Mouse (Mus musculus): Measurements from ENCODE around the gene Ttc41. TPM values are rescaled to one million over a fixed set of nuclear protein-coding genes. Genes with fewer than 3 reads are reported as not detected.
"Not testable (repeated sequence)": the region's sequence is repeated elsewhere in the genome, so short reads cannot be mapped to it uniquely, and the experiment has no call there.

Ttc41 gene
- 3.5 and 3.7 TPM in 2 replicates for polyA plus RNA-seq (2014; fragmentation: Nextera tagmentation; extraction: Ambion mirVana)

DNA sequence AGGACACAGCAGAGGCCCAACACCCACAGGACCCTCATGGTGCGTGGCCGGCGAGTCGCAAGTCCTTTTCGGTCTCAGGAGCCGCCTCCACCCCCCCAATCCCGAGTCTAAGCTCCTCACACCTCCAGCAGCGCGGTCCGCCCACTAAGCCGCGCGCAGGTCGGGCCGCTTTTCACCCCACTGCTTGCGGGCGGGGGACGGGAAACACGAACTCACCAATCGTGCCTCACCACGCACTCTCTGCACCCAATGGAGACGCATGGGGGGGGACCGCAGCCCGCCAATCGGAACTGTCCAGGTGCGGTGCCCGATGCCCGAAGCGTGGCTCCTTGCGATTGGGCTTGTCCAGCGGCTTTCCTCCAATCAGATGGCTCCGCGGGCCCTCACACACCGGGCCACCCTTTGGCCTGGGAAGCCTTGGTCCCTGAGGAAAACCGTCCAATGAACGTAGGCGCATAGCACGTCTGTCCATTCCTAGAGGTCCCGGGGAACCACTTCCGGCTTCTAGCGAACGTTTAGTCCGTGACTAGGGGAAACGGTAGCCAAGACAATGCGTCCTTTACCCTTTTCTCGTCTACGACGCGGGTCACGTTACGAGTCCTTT lies at the start of gene Ttc41, which contains the start of gene Hsp90b1:
Gene Ttc41, plus strand, starts transcription at position 494 of the 604 bp plus-strand sequence.
Gene Hsp90b1, minus strand, starts transcription at position 192 of the 604 bp plus-strand sequence.
- DNase-seq (ENCODE audit: low spot score) (peak; percentile 96), ATAC-seq (replicated peaks; ENCODE audit: low FRiP score, low TSS enrichment, low read depth) (peak; percentile 97)
- Histone ChIP-seq H3K9me3 (ENCODE audit: control insufficient read depth, low read length) (no peaks in the 10 kb centered on the region), H3K9ac (ENCODE audit: low read length) (peak within 1 kb of the TSS; percentile 98), H3K4me1 (replicated peaks; ENCODE audit: control insufficient read depth, insufficient read depth, low read length) (peaks cover 33% of the 10 kb centered on the region), H3K36me3 (ENCODE audit: control insufficient read depth, insufficient read depth, low read length) (peaks cover 36% of the 10 kb centered on the region), H3K27ac (ENCODE audit: low read depth) (peak within 1 kb of the TSS; percentile 96), H3K4me3 (ENCODE audit: low read depth, low read length) (peak within 1 kb of the TSS; percentile 98), H3K4me2 (ENCODE audit: low read length) (peak within 1 kb of the TSS; percentile 70), H3K27me3 (replicated peaks; ENCODE audit: control insufficient read depth, insufficient read depth, low read length) (no peaks in the 10 kb centered on the region)
- WGBS = under 1% methylated on average over 51 of the region's 51 CpGs

DNA sequence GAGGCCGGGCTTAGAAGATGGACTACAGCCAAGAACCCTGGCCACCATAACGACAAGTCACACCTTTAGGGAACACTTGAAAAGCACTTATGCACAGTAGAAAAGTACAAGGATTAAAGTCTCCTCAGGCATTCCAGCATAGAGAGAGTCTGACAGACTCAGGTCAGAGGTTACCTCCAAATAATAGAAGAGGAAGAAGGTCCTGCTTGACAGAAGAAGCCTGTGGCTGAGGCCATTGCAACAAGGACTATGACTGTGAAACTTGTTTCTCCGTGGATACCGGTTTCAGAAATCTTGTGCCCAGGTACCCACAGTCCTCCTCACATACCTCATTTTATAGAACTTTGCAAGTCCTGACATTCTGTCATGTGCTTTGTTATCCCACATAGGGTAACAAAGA lies 35.1 kb upstream of the Ttc41 start:
- 88% methylated on average over 4 of the region's 4 CpGs for WGBS
- ATAC-seq (replicated peaks; ENCODE audit: low FRiP score, low TSS enrichment, low read depth); H3K4me1 ChIP-seq (replicated peaks; ENCODE audit: control insufficient read depth, insufficient read depth, low read length); H3K9me3 ChIP-seq (ENCODE audit: control insufficient read depth, low read length); H3K27me3 ChIP-seq (replicated peaks; ENCODE audit: control insufficient read depth, insufficient read depth, low read length); H3K4me3 ChIP-seq (ENCODE audit: low read depth, low read length); H3K36me3 ChIP-seq (ENCODE audit: control insufficient read depth, insufficient read depth, low read length); H3K9ac ChIP-seq (ENCODE audit: low read length); H3K27ac ChIP-seq (ENCODE audit: low read depth); DNase-seq (ENCODE audit: low spot score); H3K4me2 ChIP-seq (ENCODE audit: low read length): not testable (repeated sequence)

DNA sequence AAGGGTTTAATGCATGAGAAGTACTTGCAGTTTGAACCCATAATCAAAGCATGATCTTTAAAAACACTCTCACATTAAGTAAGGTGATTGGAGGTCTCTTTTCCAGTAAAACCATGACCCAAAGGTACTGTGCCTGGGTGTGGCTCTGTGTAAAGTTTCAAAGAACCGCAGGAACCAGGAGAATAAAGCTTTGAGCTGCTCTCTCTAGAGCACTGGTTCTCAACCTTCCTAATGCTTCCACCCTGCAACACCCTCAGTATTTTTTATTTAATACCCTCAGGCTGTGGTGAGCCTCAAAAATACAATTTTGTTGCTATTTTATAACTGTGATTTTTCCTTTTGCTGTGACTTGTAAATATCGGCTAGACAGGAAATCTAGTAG lies 20.8 kb upstream of the Ttc41 start:
- ATAC-seq (replicated peaks; ENCODE audit: low FRiP score, low TSS enrichment, low read depth) = peak; percentile 34; the same call in 1 of the 2 replicates
- WGBS = 40% methylated on average over 2 of the region's 2 CpGs
- not testable (repeated sequence) for H3K9ac ChIP-seq (ENCODE audit: low read length)

DNA sequence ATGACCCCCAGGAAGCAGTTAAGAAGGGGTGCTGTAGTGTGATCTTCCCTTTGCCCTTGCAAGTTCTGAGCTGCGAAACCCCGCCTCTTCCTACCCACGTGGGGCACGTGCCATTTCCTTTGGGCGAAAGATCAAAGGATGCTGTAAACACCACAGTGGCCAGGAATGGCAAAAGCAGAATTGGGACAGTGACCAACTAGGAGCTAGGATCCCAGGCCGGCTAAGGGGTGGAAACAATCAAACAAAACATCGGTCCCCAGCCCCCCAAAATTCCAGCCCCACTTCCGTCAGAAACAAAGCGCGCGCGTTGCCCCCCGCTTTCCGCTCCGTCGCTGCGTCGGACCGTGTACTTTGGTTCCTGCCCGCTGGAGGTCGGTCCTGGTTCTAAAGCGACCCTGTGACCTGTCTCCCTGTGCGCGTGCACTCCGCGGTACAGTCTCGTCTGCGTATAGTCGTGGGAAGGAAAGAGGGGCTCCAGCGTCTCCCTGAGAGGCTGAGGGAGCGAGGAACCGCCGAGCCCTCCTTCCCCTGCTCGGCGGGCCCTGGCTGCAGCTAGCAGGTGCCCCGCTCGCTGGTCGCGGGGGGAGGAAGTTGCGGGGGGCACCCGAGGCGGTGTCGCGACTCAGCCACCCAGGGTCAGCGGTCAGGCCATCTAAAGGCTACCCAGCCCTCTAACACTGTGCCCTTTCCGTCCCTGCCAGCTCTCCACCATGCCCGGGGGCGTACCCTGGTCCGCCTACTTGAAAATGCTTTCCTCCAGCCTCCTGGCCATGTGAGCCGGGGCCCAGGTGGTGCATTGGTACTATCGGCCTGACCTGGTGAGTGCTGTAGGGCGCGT lies 20.2 kb upstream of the Ttc41 start:
- peak overlapping the region; percentile 72 for H3K9ac ChIP-seq (ENCODE audit: low read length)
- H3K36me3 ChIP-seq (ENCODE audit: control insufficient read depth, insufficient read depth, low read length); H3K4me1 ChIP-seq (replicated peaks; ENCODE audit: control insufficient read depth, insufficient read depth, low read length); H3K27me3 ChIP-seq (replicated peaks; ENCODE audit: control insufficient read depth, insufficient read depth, low read length); H3K9me3 ChIP-seq (ENCODE audit: control insufficient read depth, low read length): not testable (repeated sequence)
- ATAC-seq (replicated peaks; ENCODE audit: low FRiP score, low TSS enrichment, low read depth) (peak; percentile 93), DNase-seq (ENCODE audit: low spot score) (peak; percentile 97)
- peak overlapping the region; percentile 53 for H3K4me2 ChIP-seq (ENCODE audit: low read length)
- peak overlapping the region; percentile 60 for H3K4me3 ChIP-seq (ENCODE audit: low read depth, low read length)
- WGBS = under 1% methylated on average over 41 of the region's 53 CpGs
- H3K27ac ChIP-seq (ENCODE audit: low read depth) = peak overlapping the region; percentile 69; the same call in 1 of the 2 replicates

More for the DNA sequence above, 20.8 kb upstream of the Ttc41 start:
- DNase-seq (ENCODE audit: low spot score); H3K4me1 ChIP-seq (replicated peaks; ENCODE audit: control insufficient read depth, insufficient read depth, low read length); H3K36me3 ChIP-seq (ENCODE audit: control insufficient read depth, insufficient read depth, low read length); H3K27me3 ChIP-seq (replicated peaks; ENCODE audit: control insufficient read depth, insufficient read depth, low read length); H3K27ac ChIP-seq (ENCODE audit: low read depth); H3K9me3 ChIP-seq (ENCODE audit: control insufficient read depth, low read length): not testable (repeated sequence)
- H3K4me2 ChIP-seq (ENCODE audit: low read length) = peak overlapping the region; percentile 53
- peak overlapping the region; percentile 60 for H3K4me3 ChIP-seq (ENCODE audit: low read depth, low read length)

DNA sequence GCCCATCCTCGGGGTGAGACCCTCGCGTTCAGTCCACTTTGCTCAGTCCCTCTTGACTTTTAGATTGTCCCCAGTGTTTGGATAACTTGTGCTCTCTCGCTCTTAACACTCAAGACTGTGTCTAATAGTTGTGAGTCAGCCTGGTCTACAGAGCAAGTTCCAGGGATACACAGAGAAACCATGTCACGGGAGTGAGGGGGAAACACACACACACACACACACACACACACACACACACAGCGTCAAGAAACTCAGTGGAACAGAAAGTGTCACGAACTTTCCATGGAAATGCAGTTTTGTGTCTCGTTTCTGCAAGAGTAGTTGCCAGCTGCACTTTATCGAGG lies 19.6 kb upstream of the Ttc41 start:
- Histone ChIP-seq H3K4me3 (ENCODE audit: low read depth, low read length) (peak overlapping the region; percentile 60), H3K4me2 (ENCODE audit: low read length) (peak overlapping the region; percentile 53), H3K36me3 (ENCODE audit: control insufficient read depth, insufficient read depth, low read length) (peaks cover 14% of the 10 kb centered on the region), H3K9ac (ENCODE audit: low read length) (peak overlapping the region; percentile 72)
- WGBS = 17% methylated on average over 9 of the region's 9 CpGs
- H3K4me1 ChIP-seq (replicated peaks; ENCODE audit: control insufficient read depth, insufficient read depth, low read length); H3K27ac ChIP-seq (ENCODE audit: low read depth); H3K27me3 ChIP-seq (replicated peaks; ENCODE audit: control insufficient read depth, insufficient read depth, low read length); DNase-seq (ENCODE audit: low spot score); H3K9me3 ChIP-seq (ENCODE audit: control insufficient read depth, low read length); ATAC-seq (replicated peaks; ENCODE audit: low FRiP score, low TSS enrichment, low read depth): not testable (repeated sequence)

DNA sequence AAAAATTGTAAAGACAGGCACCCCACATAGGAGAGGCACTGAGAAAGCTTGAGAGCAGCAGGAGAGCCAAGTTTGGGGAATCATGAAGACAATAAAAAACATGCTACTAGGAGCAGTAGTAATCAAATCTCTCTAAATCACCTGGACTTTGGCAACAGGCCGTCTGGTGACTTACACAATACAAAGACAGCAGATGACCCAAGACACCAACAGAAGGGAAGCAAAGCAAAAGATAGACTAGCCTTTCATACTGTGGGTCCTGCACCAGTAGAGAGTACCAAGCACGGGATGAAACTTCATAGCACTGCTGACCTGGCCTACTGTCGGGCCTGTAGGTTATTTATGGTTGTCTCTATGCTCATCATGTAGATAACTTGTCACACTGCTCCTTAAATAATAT lies 5.4 kb upstream of the Ttc41 start:
- H3K9ac ChIP-seq (ENCODE audit: low read length) = no peak overlapping the region
- H3K4me1 ChIP-seq (replicated peaks; ENCODE audit: control insufficient read depth, insufficient read depth, low read length) = peaks cover 34% of the 10 kb centered on the region
- no peak overlapping the region for H3K27ac ChIP-seq (ENCODE audit: low read depth)
- H3K4me3 ChIP-seq (ENCODE audit: low read depth, low read length) = no peak overlapping the region
- DNase-seq (ENCODE audit: low spot score) (no peak), ATAC-seq (replicated peaks; ENCODE audit: low FRiP score, low TSS enrichment, low read depth) (no peak)
- H3K27me3 ChIP-seq (replicated peaks; ENCODE audit: control insufficient read depth, insufficient read depth, low read length) = no peaks in the 10 kb centered on the region
- H3K9me3 ChIP-seq (ENCODE audit: control insufficient read depth, low read length) = no peaks in the 10 kb centered on the region
- WGBS = 57% methylated on average over 3 of the region's 3 CpGs
- H3K4me2 ChIP-seq (ENCODE audit: low read length) = peak overlapping the region; percentile 18; the same call in 1 of the 2 replicates
- peaks cover 82% of the 10 kb centered on the region for H3K36me3 ChIP-seq (ENCODE audit: control insufficient read depth, insufficient read depth, low read length)

DNA sequence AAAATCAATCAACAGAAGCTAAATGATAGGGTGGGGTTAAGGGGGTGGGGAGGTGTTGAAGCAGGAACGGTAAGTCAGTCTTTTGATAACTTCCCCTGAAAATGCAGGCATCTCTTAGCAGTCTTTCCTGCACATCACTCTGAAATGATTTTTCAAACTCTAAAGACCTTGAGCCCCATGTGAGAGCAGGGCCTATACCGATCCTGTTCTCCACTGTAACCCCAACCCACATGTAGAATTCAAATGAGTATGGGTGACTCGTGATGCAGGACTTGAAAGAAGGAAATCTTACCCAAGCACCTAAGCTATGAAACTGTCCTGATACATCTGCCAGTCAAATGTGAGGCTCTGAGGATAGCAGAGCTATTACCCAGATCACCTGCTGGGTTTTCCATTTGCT lies 4.6 kb upstream of the Ttc41 start:
- ATAC-seq (replicated peaks; ENCODE audit: low FRiP score, low TSS enrichment, low read depth) (no peak), DNase-seq (ENCODE audit: low spot score) (no peak)
- Histone ChIP-seq H3K27me3 (replicated peaks; ENCODE audit: control insufficient read depth, insufficient read depth, low read length) (no peaks in the 10 kb centered on the region), H3K9ac (ENCODE audit: low read length) (no peak overlapping the region), H3K36me3 (ENCODE audit: control insufficient read depth, insufficient read depth, low read length) (peaks cover 75% of the 10 kb centered on the region), H3K4me1 (replicated peaks; ENCODE audit: control insufficient read depth, insufficient read depth, low read length) (peaks cover 34% of the 10 kb centered on the region), H3K4me2 (ENCODE audit: low read length) (0 out of 2 replicates have a peak overlapping the region, but pooled peaks have one; percentile 1), H3K27ac (ENCODE audit: low read depth) (no peak overlapping the region), H3K9me3 (ENCODE audit: control insufficient read depth, low read length) (no peaks in the 10 kb centered on the region), H3K4me3 (ENCODE audit: low read depth, low read length) (no peak overlapping the region; the same call in 1 of the 2 replicates)
- 64% methylated on average over 3 of the region's 3 CpGs for WGBS

DNA sequence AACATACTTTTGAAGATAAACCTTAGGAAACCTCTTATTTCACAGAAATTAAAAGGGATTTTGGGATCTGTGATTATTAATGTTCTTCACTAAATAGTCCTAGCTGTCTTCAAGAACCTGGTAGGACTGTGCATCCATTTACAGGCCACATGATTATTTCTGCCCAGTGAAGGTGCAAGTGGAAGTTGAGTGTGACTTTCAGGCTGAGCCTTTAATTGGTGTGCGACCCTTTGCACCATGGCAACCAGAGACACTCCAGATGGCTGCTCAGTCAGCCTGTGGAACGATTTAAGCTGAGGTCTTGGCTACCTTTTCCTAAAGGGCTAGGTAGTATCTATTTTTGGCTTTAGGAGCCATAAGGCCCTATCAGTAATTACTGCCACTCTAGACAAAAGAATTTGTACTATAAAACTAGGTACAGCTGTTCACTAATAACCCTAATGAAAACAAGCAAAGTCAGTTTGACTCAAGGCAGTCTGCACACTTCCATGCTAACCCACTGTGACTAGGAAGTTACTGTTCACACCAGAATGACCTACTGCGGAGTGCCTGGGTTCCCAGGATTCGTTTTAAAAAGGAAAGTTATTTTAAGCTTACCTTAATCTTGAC lies 3.2 kb upstream of the Ttc41 start:
- Histone ChIP-seq H3K9me3 (ENCODE audit: control insufficient read depth, low read length) (no peaks in the 10 kb centered on the region), H3K27me3 (replicated peaks; ENCODE audit: control insufficient read depth, insufficient read depth, low read length) (no peaks in the 10 kb centered on the region), H3K4me1 (replicated peaks; ENCODE audit: control insufficient read depth, insufficient read depth, low read length) (peaks cover 38% of the 10 kb centered on the region), H3K4me3 (ENCODE audit: low read depth, low read length) (no peak overlapping the region), H3K4me2 (ENCODE audit: low read length) (peak overlapping the region; percentile 70; the same call in 1 of the 2 replicates), H3K27ac (ENCODE audit: low read depth) (no peak overlapping the region), H3K9ac (ENCODE audit: low read length) (no peak overlapping the region), H3K36me3 (ENCODE audit: control insufficient read depth, insufficient read depth, low read length) (peaks cover 66% of the 10 kb centered on the region)
- no peak for ATAC-seq (replicated peaks; ENCODE audit: low FRiP score, low TSS enrichment, low read depth)
- 61% methylated on average over 4 of the region's 4 CpGs for WGBS
- no peak for DNase-seq (ENCODE audit: low spot score)

All from intestine, embryonic 14.5 days (tissue).